Mouse (Mus musculus) erythroblast, embryonic 14.5 days (primary cell): ENCODE measurements at regions not wholly inside any gene's neighbourhood (a gene's known extent, or its start where the extent isn't known, plus 50 kb on each side); places are given as distances from the start of the nearest gene placed in this dataset.

Source experiments
- H3K27me3 ChIP-seq: 2 replicates; pipeline ENCODE4 v1.6.1; 2012; ENCODE audit warnings: inconsistent platforms; ENCODE audit not compliant: control insufficient read depth
- H3K36me3 ChIP-seq: 2 replicates; pipeline ENCODE4 v1.6.1; 2012; ENCODE audit warnings: mild to moderate bottlenecking, inconsistent platforms; ENCODE audit not compliant: control insufficient read depth
- H3K4me1 ChIP-seq: 2 replicates; pipeline ENCODE4 v1.6.1; 2012; ENCODE audit warnings: inconsistent platforms; ENCODE audit not compliant: control insufficient read depth
- H3K4me3 ChIP-seq: replicated peaks from 2 replicates; pipeline ENCODE3; 2012; ENCODE audit warnings: moderate library complexity, mild to moderate bottlenecking, inconsistent platforms
- H3K9me3 ChIP-seq: 2 replicates; pipeline ENCODE4 v1.6.1; 2012; ENCODE audit warnings: low read length, inconsistent platforms, mixed read lengths; ENCODE audit not compliant: control insufficient read depth
- GATA1 ChIP-seq: IDR thresholded peaks from 2 replicates; pipeline ENCODE4 v1.6.1; 2012; ENCODE audit warnings: low read length, inconsistent platforms, mixed read lengths
- TAL1 ChIP-seq: IDR thresholded peaks from 3 replicates; pipeline ENCODE4 v1.6.1; 2012; ENCODE audit warnings: low read length, inconsistent platforms, mixed read lengths

GRCm38 (mm10) chr10:117512424-117513257, 116.7 kb upstream of the Cpm start:
- no peaks in the 10 kb centered on the region for H3K36me3 ChIP-seq
- H3K9me3 ChIP-seq: no peaks in the 10 kb centered on the region; the same call in 1 of the 2 replicates
- TF ChIP-seq GATA1 (no peak), TAL1 (no peak)
- no peak overlapping the region for H3K4me3 ChIP-seq
- no peaks in the 10 kb centered on the region for H3K4me1 ChIP-seq
- no peaks in the 10 kb centered on the region for H3K27me3 ChIP-seq

- no peaks in the 10 kb centered on the region for H3K36me3 ChIP-seq
- H3K9me3 ChIP-seq: no peaks in the 10 kb centered on the region; the same call in 1 of the 2 replicates
- H3K4me3 ChIP-seq: no peak overlapping the region
- no peaks in the 10 kb centered on the region for H3K4me1 ChIP-seq
- no peaks in the 10 kb centered on the region for H3K27me3 ChIP-seq
- TF ChIP-seq TAL1 (no peak), GATA1 (no peak)
Measured at GRCm38 (mm10) chr10:117511483-117512406, 117.6 kb upstream of the Cpm start.

DNA sequence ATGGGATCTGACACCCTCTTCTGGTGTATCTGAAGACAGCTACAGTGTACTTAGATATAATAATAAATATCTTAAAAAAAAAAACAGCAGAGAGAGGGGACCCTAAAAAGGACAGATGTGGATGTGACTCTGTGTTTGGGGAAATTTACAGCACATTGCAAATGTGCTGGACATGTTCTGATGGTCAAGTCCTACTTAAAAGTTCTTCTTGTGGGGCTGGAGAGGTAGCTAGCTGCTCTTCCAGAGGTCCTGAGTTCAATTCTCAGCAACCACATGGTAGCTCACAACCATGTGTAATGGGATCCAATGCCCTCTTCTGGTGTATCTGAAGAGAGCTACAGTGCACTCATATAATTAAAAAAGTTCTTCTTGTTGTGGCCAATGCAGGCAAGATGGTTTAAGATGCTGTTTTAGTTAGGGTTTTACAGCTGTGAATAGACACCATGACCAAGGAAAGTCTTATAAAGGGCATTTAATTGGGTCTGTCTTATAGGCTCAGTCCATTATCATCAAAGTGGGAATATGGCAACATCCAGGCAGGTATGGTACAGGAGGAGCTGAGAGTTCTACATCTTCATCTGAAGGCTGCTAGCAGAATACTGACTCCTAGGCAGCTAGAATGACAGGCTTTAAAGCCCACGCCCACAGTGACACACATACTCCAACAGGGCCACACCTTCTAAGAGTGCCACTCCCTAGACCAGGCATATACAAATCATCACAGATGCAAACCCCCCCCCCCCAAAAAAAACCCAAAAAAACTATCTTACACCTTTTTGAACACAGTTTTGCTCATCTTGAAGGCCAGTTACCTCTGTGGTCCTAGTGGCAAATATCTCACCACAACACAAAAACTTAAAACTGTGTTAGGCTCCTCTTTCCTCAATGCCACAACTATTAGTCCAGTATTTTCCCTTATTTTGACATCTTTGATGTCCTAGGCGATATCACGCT, 118.5 kb upstream of the Cpm start:
- Histone ChIP-seq H3K4me3 (no peak overlapping the region), H3K36me3 (no peaks in the 10 kb centered on the region), H3K27me3 (no peaks in the 10 kb centered on the region), H3K9me3 (no peaks in the 10 kb centered on the region; the same call in 1 of the 2 replicates), H3K4me1 (no peaks in the 10 kb centered on the region)
- no peak for TF ChIP-seq TAL1
- no peak for TF ChIP-seq GATA1

GRCm38 (mm10) chr10:117510224-117510486, 119.1 kb upstream of the Cpm start:
- no peak for TF ChIP-seq GATA1
- no peak for TF ChIP-seq TAL1
- Histone ChIP-seq H3K9me3 (no peaks in the 10 kb centered on the region), H3K4me1 (no peaks in the 10 kb centered on the region), H3K36me3 (no peaks in the 10 kb centered on the region), H3K4me3 (no peak overlapping the region), H3K27me3 (no peaks in the 10 kb centered on the region)

- Histone ChIP-seq H3K36me3 (no peaks in the 10 kb centered on the region), H3K27me3 (no peaks in the 10 kb centered on the region), H3K9me3 (no peaks in the 10 kb centered on the region), H3K4me1 (no peaks in the 10 kb centered on the region), H3K4me3 (no peak overlapping the region)
- TF ChIP-seq GATA1: no peak
- TF ChIP-seq TAL1: no peak
Measured at GRCm38 (mm10) chr10:117509431-117510223, 119.7 kb upstream of the Cpm start.

- H3K4me1 ChIP-seq: no peaks in the 10 kb centered on the region
- TF ChIP-seq GATA1 (no peak), TAL1 (no peak)
- no peaks in the 10 kb centered on the region for H3K27me3 ChIP-seq
- no peaks in the 10 kb centered on the region for H3K9me3 ChIP-seq
- no peak overlapping the region for H3K4me3 ChIP-seq
- H3K36me3 ChIP-seq: no peaks in the 10 kb centered on the region
Measured at GRCm38 (mm10) chr10:117506252-117506992, 122.9 kb upstream of the Cpm start.

DNA sequence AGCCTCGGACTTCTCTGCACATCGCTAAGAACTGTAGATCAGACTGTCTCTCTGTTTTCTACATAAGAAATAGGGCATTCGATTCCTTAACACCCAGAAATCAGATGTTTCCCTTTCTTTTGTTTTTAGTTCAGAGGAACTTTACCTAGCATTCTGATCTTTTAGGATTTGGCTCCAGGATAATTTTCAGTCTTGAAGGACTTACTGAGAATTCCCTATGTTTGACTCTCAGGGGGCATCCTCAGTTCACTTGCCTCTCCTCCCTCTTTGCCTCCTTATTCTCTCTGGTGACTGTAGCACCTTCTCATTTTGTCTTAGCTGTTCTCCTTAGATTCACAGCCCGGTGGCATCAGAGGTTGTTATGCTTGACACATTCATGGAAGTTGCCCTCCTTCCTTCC, 123.8 kb upstream of the Cpm start:
- Histone ChIP-seq H3K27me3 (no peaks in the 10 kb centered on the region), H3K36me3 (no peaks in the 10 kb centered on the region), H3K9me3 (no peaks in the 10 kb centered on the region), H3K4me1 (no peaks in the 10 kb centered on the region), H3K4me3 (no peak overlapping the region)
- no peak for TF ChIP-seq TAL1
- TF ChIP-seq GATA1: no peak
